Mouse (Mus musculus) kidney, postnatal 36 days (tissue): ENCODE data around the gene Stim1.
A peak's percentile ranks its signal among the peaks of the same experiment; 100 is the strongest.
"Not testable (repeated sequence)": the region's sequence is repeated elsewhere in the genome, so short reads cannot be mapped to it uniquely, and the experiment has no call there.

Experiments
- DNase-seq, 2 experiments: peaks; one replicate each; pipeline ENCODE4 v3.0.0; 2021 to 2022; ENCODE audit warnings: mixed read lengths in 2 of 2

Stim1 gene

GRCm38 (mm10) chr7:102458618-102459380 is 191.2 kb downstream of the Stim1 start:
- no peak for DNase-seq

GRCm38 (mm10) chr7:102467566-102467965 is 200.0 kb downstream of the Stim1 start:
- no peak for DNase-seq

GRCm38 (mm10) chr7:102472675-102473074 is 205.1 kb downstream of the Stim1 start:
- no peak for DNase-seq

- DNase-seq, result no peak
Observed at GRCm38 (mm10) chr7:102476601-102477000, 209.0 kb downstream of the Stim1 start.

- no peak for DNase-seq
Observed at GRCm38 (mm10) chr7:102477377-102477776, 209.8 kb downstream of the Stim1 start.

- no peak for DNase-seq
Observed at GRCm38 (mm10) chr7:102478425-102478824, 210.8 kb downstream of the Stim1 start.

- DNase-seq, result no peak
Observed at GRCm38 (mm10) chr7:102478926-102479325, 211.3 kb downstream of the Stim1 start.

- peak; percentile 75 to 78 for DNase-seq
Observed at GRCm38 (mm10) chr7:102479368-102480078, 211.9 kb downstream of the Stim1 start.

GRCm38 (mm10) chr7:102480821-102481220 is 213.2 kb downstream of the Stim1 start:
- DNase-seq, result no peak

- no peak for DNase-seq
Observed at GRCm38 (mm10) chr7:102481579-102481978, 214.0 kb downstream of the Stim1 start, which contains the start of gene Olfr543. TSS of gene Olfr543 (minus strand) at chr7:102481679.

- DNase-seq, result no peak
Observed at GRCm38 (mm10) chr7:102483665-102484064, 216.1 kb downstream of the Stim1 start.

GRCm38 (mm10) chr7:102484766-102485165 is 217.2 kb downstream of the Stim1 start:
- DNase-seq, result not testable (repeated sequence)

GRCm38 (mm10) chr7:102486105-102486504 is 218.5 kb downstream of the Stim1 start:
- DNase-seq, result no peak
